Mouse (Mus musculus) adipose tissue, adult 10 weeks (tissue): Measurements from ENCODE around the gene Vcpkmt. TPM values are rescaled to one million over a fixed set of nuclear protein-coding genes. Genes with fewer than 3 reads are reported as not detected.

Experiments used
- polyA plus RNA-seq: library from polyadenylated mRNA; stranded (reverse); fragments of 350-450 nt; fragmentation: Illumina TruSeq; extraction: RNeasy Lipid Tissue Mini Kit (QIAGEN cat#74804); gene quantifications from one replicate; pipeline ENCODE4 v1.2.3, GENCODE M21; 2014; ENCODE audit warnings: low read depth, low replicate concordance

Vcpkmt gene
- polyA plus RNA-seq = 9.8 TPM

DNA sequence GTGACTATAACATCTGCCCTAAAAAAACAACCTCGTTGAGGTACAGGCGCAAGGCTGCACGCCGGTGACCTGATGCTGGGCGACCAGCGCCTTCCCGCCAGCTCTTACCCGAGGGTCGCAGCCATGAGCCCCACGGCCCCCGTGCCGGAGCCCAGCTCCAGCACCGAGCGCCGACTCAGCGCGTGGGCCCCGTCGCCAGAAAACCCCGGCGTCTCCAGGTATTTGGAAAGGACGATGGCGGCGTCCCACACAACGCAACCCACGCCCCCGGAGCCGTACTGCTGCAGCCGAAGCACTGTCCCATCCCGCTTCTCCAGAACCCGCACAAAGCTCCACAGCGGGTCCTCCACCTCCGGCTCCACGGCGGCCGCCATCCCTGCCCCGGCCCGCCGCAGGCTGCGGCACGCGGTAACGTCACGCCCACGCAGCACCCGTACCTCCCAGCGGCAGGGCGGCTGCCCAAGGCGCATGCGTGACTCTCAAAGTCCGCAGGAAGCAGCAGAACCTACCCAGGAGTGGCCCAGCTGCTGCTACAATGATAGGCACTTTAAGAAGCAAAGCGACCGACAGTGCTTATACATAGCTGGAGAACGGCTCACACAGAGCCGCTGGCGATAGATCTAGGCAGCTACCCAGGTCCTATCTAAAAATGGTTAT is at the start of gene Vcpkmt:
TSS of gene Vcpkmt (minus strand) at position 416 of the 657 bp plus-strand sequence.

Other genes starting within 250 kb of the Vcpkmt start
- gene Nemf, start 225.9 kb downstream of the Vcpkmt start, polyA plus RNA-seq = 31.5 TPM
- 56.5 TPM for gene Arf6, start 210.9 kb downstream of the Vcpkmt start, polyA plus RNA-seq
- gene Gm9887, start 210.6 kb downstream of the Vcpkmt start, polyA plus RNA-seq = 0.61 TPM
- gene Sos2, start 98.8 kb upstream of the Vcpkmt start, polyA plus RNA-seq = 29.3 TPM
- 11.1 TPM for gene L2hgdh, start 141.8 kb upstream of the Vcpkmt start, polyA plus RNA-seq
- gene Atp5s, start 141.9 kb upstream of the Vcpkmt start, polyA plus RNA-seq = 21.8 TPM
- gene Cdkl1, start 208.2 kb upstream of the Vcpkmt start, polyA plus RNA-seq = 1.5 TPM